Mouse (Mus musculus) liver, embryonic 16.5 days (tissue): Measurements from ENCODE around the gene Derl3. TPM values are rescaled to one million over a fixed set of nuclear protein-coding genes. Genes with fewer than 3 reads are reported as not detected.
"Not testable (repeated sequence)": the region's sequence is repeated elsewhere in the genome, so short reads cannot be mapped to it uniquely, and the experiment has no call there.

Source experiments
- ATAC-seq: fragments of 200-750 bp; cut with Nextera tagmentation; 2 replicates; pipeline ENCODE4 v1.8.0; 2017; ENCODE audit warnings: low read depth, mild to moderate bottlenecking, moderate number of reproducible peaks, moderate library complexity
- H3K27ac ChIP-seq: fragments of 300-500 bp; sonication (generic); 2 replicates; pipeline ENCODE4 v1.5.1; 2014; ENCODE audit warnings: mild to moderate bottlenecking, low read length
- H3K27me3 ChIP-seq: fragments of 300-500 bp; sonication (generic); 2 replicates; pipeline ENCODE4 v1.6.1; 2014; ENCODE audit warnings: low read depth, low read length, mixed read lengths; ENCODE audit not compliant: control insufficient read depth, insufficient read depth
- H3K36me3 ChIP-seq: fragments of 300-500 bp; sonication (generic); 2 replicates; pipeline ENCODE4 v1.6.1; 2014; ENCODE audit warnings: mild to moderate bottlenecking; ENCODE audit not compliant: control insufficient read depth, insufficient read depth
- H3K4me1 ChIP-seq: fragments of 300-500 bp; sonication (generic); 2 replicates; pipeline ENCODE4 v1.6.1; 2014; ENCODE audit warnings: low read depth, low read length, mixed read lengths; ENCODE audit not compliant: control insufficient read depth
- H3K4me2 ChIP-seq: fragments of 300-500 bp; sonication (generic); 2 replicates; pipeline ENCODE4 v1.6.1; 2014; ENCODE audit warnings: low read depth, low read length, mixed read lengths
- H3K4me3 ChIP-seq: fragments of 300-500 bp; sonication (generic); 2 replicates; pipeline ENCODE4 v1.5.1; 2014; ENCODE audit warnings: low read depth, mild to moderate bottlenecking, low read length
- H3K9ac ChIP-seq: fragments of 300-500 bp; sonication (generic); 2 replicates; pipeline ENCODE4 v1.6.1; 2014; ENCODE audit warnings: low read depth, low read length
- H3K9me3 ChIP-seq: fragments of 300-500 bp; sonication (generic); replicated peaks from 2 replicates; pipeline ENCODE4 v1.6.1; 2016; ENCODE audit warnings: low read length; ENCODE audit not compliant: control insufficient read depth
- WGBS: fragments of 180-500 bp; shearing (Covaris S2); extraction: QIAGEN DNeasy Blood & Tissue Kit; methylation state at CpG from one replicate; pipeline ENCODE4 v1.1.7; 2014; ENCODE audit not compliant: insufficient replicate concordance; 5-methylcytosine and 5-hydroxymethylcytosine counted together
- polyA plus RNA-seq: library from polyadenylated mRNA; unstranded; fragments of >200 nt; fragmentation: Nextera tagmentation; extraction: Ambion mirVana; gene quantifications from 2 replicates; pipeline ENCODE4 v1.2.1, GENCODE M21; 2015

The Derl3 gene
- polyA plus RNA-seq, 1 experiment from 2014 or later: 0.85 TPM

DNA sequence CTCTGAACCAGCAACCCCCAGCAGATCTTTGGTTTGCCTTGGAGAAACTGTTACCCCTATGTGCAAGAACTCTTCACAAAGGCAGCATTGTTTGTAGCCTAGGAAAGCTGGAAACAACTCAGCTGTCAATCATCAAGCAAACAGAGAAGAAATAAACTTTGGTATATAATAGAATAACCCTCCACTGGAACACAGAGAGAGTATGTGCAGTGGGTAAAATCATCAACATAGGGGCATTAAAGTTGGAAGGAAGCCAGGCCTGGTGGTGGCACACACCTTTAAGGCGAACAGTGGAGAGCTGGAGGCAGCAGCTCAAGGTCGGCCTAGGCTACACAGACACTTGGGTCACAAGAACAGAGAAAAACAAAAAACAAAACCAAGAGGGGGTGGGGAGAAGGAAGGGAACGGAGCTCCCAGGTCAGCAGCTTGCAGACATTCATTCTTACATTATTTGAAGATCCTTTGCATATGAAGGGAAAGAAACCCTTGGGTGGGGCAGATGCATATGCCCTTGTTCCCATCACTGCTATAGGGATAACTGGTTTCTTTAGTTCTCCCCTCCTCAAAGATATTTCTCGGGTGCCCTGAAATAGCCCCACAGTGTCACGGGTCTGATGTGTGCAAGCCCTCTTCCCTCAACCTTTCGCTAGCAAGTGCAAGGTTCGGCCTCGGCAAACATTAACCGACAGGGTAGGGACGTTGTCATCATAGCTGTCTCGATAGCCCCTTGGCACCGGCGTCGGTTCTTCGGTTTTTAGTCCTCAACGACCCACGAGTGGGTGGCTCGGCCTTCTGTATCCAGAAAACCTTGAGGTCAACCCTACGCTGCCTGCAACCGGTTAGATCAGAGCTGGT is 11.4 kb upstream of the Derl3 start:
- H3K27me3 ChIP-seq: peaks cover 12% of the 10 kb centered on the region
- no peaks in the 10 kb centered on the region for H3K36me3 ChIP-seq
- H3K4me2 ChIP-seq: 0 out of 2 replicates have a peak overlapping the region, but pooled peaks have one; percentile 13
- 0 out of 2 replicates have a peak overlapping the region, but pooled peaks have one; percentile 11 for H3K4me3 ChIP-seq
- 26% methylated on average over 20 of the region's 20 CpGs for WGBS
- H3K27ac ChIP-seq: peak overlapping the region; percentile 83
- no peak overlapping the region for H3K9ac ChIP-seq
- H3K4me1 ChIP-seq: no peaks in the 10 kb centered on the region
- H3K9me3 ChIP-seq: no peaks in the 10 kb centered on the region
- ATAC-seq: peak; percentile 80

DNA sequence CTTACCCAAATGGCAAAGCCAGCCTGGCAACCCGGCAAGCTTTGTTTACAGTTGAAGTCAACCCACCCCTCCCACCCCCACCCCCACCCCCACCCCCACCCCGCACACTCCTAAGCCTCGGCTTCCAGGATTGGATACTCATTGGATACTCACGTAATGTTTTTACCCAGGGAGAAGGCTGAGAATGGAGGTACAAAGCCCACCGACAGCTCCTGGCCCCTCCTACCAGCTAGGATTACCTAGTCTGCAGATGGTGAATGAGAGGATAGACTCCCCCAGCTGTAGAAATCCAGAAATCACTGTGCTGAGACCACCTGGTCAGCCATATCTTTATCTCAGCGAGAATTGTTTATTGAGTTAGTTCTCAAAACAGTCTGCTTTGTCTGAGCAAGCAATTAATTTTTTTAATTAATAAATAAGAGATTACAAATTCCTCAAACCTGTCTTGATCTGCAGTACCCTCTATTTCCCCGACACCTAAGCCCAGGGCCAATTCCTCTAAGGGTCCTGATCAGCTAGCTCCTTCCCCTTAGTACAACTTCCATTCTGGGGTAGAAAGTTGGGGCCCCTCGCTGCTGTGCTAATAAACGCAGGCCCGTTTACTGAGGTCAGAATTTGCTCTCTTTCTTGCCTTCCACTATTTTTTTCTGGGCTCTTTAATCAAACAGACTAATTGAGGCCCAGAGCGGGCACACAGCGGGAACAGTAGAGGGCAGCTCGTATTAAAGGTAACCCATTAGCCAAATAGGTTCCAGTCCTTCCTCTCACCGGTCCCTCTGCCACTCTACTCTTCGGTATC is 10.6 kb upstream of the Derl3 start:
- 19% methylated on average over 15 of the region's 15 CpGs for WGBS
- Histone ChIP-seq H3K27ac (peak overlapping the region; percentile 83), H3K4me3 (0 out of 2 replicates have a peak overlapping the region, but pooled peaks have one; percentile 11), H3K9ac (peak overlapping the region; percentile 1; the same call in 1 of the 2 replicates), H3K4me1 (no peaks in the 10 kb centered on the region), H3K4me2 (peak overlapping the region; percentile 26; the same call in 1 of the 2 replicates), H3K27me3 (peaks cover 12% of the 10 kb centered on the region), H3K36me3 (no peaks in the 10 kb centered on the region), H3K9me3 (no peaks in the 10 kb centered on the region)
- peak; percentile 70 for ATAC-seq

DNA sequence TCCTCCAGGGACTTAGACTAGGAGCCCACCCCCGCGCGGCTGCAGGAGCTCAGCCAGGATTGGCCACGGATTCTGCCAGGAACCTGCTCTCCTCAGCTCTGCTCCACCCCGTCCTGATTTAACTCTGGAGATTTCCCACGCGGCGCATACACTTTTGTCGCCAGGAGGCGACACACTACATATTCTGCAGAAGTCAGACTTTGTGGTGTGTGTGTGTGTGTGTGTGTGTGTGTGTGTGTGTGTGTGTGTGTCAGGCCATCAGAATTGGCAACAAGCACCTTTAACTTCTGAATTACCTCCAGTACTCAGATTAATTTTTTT is 10.0 kb upstream of the Derl3 start:
- no peaks in the 10 kb centered on the region for H3K4me1 ChIP-seq
- 1% methylated on average over 10 of the region's 10 CpGs for WGBS
- H3K4me3 ChIP-seq: no peak overlapping the region
- H3K36me3 ChIP-seq: no peaks in the 10 kb centered on the region
- H3K9ac ChIP-seq: peak overlapping the region; percentile 1; the same call in 1 of the 2 replicates
- H3K27me3 ChIP-seq: peaks cover 12% of the 10 kb centered on the region
- peak; percentile 65 for ATAC-seq
- peak overlapping the region; percentile 26; the same call in 1 of the 2 replicates for H3K4me2 ChIP-seq
- no peaks in the 10 kb centered on the region for H3K9me3 ChIP-seq
- H3K27ac ChIP-seq: peak overlapping the region; percentile 83

DNA sequence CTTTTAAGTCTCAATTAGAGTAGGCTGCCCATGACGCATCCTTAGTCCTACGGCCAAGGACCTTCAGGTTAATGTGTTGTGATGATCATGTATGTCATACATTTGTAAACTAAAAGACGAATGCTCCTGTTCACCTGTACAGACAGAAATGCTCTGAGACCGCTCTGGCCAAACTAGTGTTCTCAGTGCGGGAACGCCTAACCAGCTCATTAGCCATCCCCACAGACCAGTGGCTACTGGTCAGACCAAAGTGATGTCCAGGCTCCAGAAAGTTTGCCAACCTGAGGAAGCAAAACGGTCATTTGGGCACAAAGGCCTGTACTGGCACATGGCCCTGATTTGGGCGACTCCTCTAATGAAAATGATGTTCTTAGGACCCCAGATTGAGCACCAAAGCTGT is 8.5 kb upstream of the Derl3 start:
- H3K4me2 ChIP-seq: no peak overlapping the region
- no peaks in the 10 kb centered on the region for H3K9me3 ChIP-seq
- no peak for ATAC-seq
- no peak overlapping the region for H3K27ac ChIP-seq
- H3K4me1 ChIP-seq: no peaks in the 10 kb centered on the region
- no peak overlapping the region for H3K9ac ChIP-seq
- 72% methylated on average over 8 of the region's 8 CpGs for WGBS
- H3K27me3 ChIP-seq: peaks cover 12% of the 10 kb centered on the region
- H3K4me3 ChIP-seq: no peak overlapping the region
- no peaks in the 10 kb centered on the region for H3K36me3 ChIP-seq

DNA sequence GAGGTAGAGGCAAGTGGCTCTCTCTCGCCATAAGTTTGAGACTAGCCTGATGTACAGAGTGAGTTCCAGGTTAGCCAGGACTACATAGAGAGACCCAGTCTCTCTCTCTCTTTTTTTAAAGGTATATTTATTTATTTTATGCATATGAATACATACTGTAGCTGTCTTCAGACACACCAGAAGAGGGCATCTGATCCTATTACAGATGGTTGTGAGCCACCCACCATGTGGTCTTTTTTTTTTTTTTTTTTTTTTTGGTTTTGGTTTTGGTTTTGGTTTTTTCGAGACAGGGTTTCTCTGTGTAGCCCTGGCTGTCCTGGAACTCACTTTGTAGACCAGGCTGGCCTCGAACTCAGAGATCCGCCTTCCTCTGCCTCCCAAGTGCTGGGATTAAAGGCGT is 5.7 kb upstream of the Derl3 start:
- H3K36me3 ChIP-seq, H3K4me3 ChIP-seq, H3K27me3 ChIP-seq, H3K9me3 ChIP-seq, H3K4me2 ChIP-seq, H3K4me1 ChIP-seq, H3K9ac ChIP-seq, ATAC-seq, H3K27ac ChIP-seq: not testable (repeated sequence)
- 62% methylated on average over 5 of the region's 5 CpGs for WGBS

DNA sequence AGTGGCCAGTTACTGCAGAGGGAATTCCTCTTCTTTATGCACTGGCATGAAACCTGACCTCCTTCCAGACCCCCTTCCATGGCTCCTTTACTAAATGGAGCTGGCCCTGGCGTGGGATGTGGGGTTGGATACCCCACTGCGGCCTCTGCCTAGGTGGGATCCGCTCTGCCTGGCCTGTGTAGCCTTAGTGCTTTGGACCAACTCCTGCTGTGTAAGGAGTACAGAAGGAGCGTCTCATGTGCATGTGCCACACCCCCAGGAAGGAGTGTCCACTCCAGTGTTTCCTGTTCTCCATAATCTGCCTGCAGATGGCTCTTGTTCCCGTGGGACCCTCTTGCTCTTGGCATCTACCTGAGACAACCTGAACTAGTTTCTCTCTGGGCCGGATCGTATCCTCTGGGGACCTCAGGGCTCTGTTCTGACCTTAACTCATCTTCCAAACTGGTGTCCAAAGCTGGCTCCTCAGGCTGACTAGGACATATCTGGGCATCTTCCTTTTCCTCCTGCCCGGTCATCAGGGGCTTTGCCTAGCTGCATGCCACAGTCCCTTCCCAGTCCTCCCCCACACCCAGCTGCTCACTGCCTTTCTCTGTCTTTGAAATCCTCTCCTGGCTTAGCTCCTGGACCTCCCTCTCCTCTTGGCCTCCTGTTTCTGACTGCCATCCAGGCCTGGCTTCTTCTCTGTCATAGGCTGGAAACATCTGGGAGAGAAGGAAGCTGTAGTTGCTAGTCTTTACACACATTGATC is 3.6 kb upstream of the Derl3 start:
- Histone ChIP-seq H3K4me3 (no peak overlapping the region), H3K4me2 (no peak overlapping the region), H3K36me3 (no peaks in the 10 kb centered on the region; the same call in 1 of the 2 replicates), H3K9ac (no peak overlapping the region), H3K27ac (no peak overlapping the region), H3K9me3 (no peaks in the 10 kb centered on the region), H3K27me3 (no peaks in the 10 kb centered on the region), H3K4me1 (peaks cover 13% of the 10 kb centered on the region)
- ATAC-seq: no peak
- 51% methylated on average over 8 of the region's 8 CpGs for WGBS

DNA sequence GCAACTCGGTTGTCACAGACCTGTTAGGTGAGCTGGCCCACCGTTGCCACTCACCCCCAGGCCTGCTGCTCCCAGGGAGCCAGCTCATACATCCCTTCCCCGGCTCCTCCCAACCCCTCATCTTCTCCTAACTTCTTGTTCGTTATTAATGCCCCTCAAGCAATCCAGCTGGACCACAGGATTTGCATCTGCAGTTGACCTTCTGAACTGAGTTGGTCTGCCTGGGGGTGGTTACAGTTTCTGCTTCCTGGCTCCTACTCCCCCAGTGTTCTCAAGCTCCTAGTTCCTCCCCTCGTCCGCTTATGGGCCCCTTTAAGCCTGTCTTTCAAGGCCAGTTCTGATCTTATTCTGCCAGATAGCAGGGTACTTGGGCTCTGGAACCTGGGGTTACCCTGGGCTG is 1.4 kb downstream of the Derl3 start:
- H3K9me3 ChIP-seq: no peaks in the 10 kb centered on the region
- H3K4me1 ChIP-seq: peaks cover 13% of the 10 kb centered on the region
- no peak overlapping the region for H3K4me3 ChIP-seq
- H3K36me3 ChIP-seq: peaks cover 19% of the 10 kb centered on the region
- H3K27ac ChIP-seq: no peak overlapping the region
- H3K9ac ChIP-seq: no peak overlapping the region
- no peaks in the 10 kb centered on the region for H3K27me3 ChIP-seq
- 73% methylated on average over 6 of the region's 6 CpGs for WGBS
- ATAC-seq: no peak
- no peak overlapping the region for H3K4me2 ChIP-seq

DNA sequence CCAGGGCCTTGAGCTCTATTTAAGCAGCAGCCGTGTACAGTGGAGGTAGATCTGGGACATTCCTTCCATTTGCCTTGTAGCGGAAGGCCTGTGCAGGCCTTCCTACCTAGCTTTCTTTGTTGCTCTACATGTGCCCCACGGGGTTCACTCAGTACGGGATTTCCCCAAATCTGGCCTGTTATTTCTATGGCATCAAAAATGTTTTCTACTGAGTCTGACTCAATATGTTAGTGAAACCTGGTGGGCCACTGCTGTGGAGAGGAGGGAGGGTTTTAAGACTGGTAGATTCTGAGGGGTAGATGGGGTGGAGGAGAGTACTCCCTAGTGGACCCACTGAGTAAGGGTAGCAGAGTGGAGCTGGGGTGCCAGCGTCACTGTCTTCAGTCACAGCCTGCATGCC is 2.5 kb downstream of the Derl3 start:
- Histone ChIP-seq H3K27me3 (no peaks in the 10 kb centered on the region), H3K4me2 (no peak overlapping the region), H3K27ac (no peak overlapping the region), H3K4me1 (peaks cover 13% of the 10 kb centered on the region), H3K36me3 (peaks cover 24% of the 10 kb centered on the region), H3K4me3 (no peak overlapping the region), H3K9ac (no peak overlapping the region), H3K9me3 (no peaks in the 10 kb centered on the region)
- ATAC-seq: no peak
- 84% methylated on average over 5 of the region's 5 CpGs for WGBS
